Mouse (Mus musculus): ENCODE results near the gene Cgn. TPM values are rescaled to one million over a fixed set of nuclear protein-coding genes. Genes with fewer than 3 reads are reported as not detected.
A peak's percentile ranks its signal among the peaks of the same experiment; 100 is the strongest.

Cgn gene
- total and polyA plus RNA-seq, 3 experiments: 0.25 to 0.50 (median 0.43) TPM

- TF ChIP-seq CTCF (IDR thresholded peaks at IDR 0.05) (no peak), EP300 (IDR thresholded peaks at IDR 0.05; ENCODE audit: insufficient read depth, low read depth, low read length) (no peak)
- no peak overlapping the region for H3K9ac ChIP-seq (ENCODE audit: low read depth, low read length)
- no peak for DNase-seq
- H3K4me1 ChIP-seq (ENCODE audit: control insufficient read depth, insufficient read depth, low read length): peaks cover 2% of the 10 kb centered on the region; the same call in 1 of the 2 replicates
- no peaks in the 10 kb centered on the region for H3K27me3 ChIP-seq (ENCODE audit: control insufficient read depth, insufficient read depth, low read length)
- no peak overlapping the region for H3K27ac ChIP-seq
- intact Hi-C loops (cut with DNase I): no loop called here
- no peak overlapping the region; the same call in 1 of the 2 replicates for H3K4me3 ChIP-seq
- 82% methylated on average over 4 of the region's 4 CpGs for WGBS
- no peaks in the 10 kb centered on the region for H3K36me3 ChIP-seq (ENCODE audit: control insufficient read depth, insufficient read depth, low read length)
- no peaks in the 10 kb centered on the region for H3K79me2 ChIP-seq (replicated peaks; ENCODE audit: control insufficient read depth, insufficient read depth, low read length)
Measured at GRCm38 (mm10) chr3:94822082-94822481, 35.8 kb upstream of the Cgn start.

GRCm38 (mm10) chr3:94821008-94821638 is 34.8 kb upstream of the Cgn start:
- peak; percentile 60 to 67 for DNase-seq
- peak overlapping the region; percentile 77 for H3K4me3 ChIP-seq
- peak overlapping the region; percentile 72 for H3K27ac ChIP-seq
- H3K9ac ChIP-seq (ENCODE audit: low read depth, low read length): peak overlapping the region; percentile 81
- H3K4me1 ChIP-seq (ENCODE audit: control insufficient read depth, insufficient read depth, low read length): peaks cover 2% of the 10 kb centered on the region; the same call in 1 of the 2 replicates
- intact Hi-C loops (cut with DNase I): loop anchor here (1.0 kb wide), 1 partner anchor 16 kb away; the partner anchor contains the start of gene Pogz
- H3K27me3 ChIP-seq (ENCODE audit: control insufficient read depth, insufficient read depth, low read length): no peaks in the 10 kb centered on the region
- WGBS: 3% methylated on average over 31 of the region's 31 CpGs
- TF ChIP-seq CTCF (IDR thresholded peaks at IDR 0.05) (peak; percentile 4; the same call in 1 of the 2 replicates), POLR2A (IDR thresholded peaks at IDR 0.05; ENCODE audit: insufficient read depth, low read depth, low read length) (no peak)
- H3K36me3 ChIP-seq (ENCODE audit: control insufficient read depth, insufficient read depth, low read length): no peaks in the 10 kb centered on the region
- no peaks in the 10 kb centered on the region for H3K79me2 ChIP-seq (replicated peaks; ENCODE audit: control insufficient read depth, insufficient read depth, low read length)

- 69% methylated on average over 24 of the region's 24 CpGs for WGBS
- Histone ChIP-seq H3K27ac (no peak overlapping the region), H3K27me3 (ENCODE audit: control insufficient read depth, insufficient read depth, low read length) (no peaks in the 10 kb centered on the region), H3K36me3 (ENCODE audit: control insufficient read depth, insufficient read depth, low read length) (no peaks in the 10 kb centered on the region), H3K4me1 (ENCODE audit: control insufficient read depth, insufficient read depth, low read length) (peaks cover 2% of the 10 kb centered on the region; the same call in 1 of the 2 replicates), H3K9ac (ENCODE audit: low read depth, low read length) (no peak overlapping the region), H3K79me2 (replicated peaks; ENCODE audit: control insufficient read depth, insufficient read depth, low read length) (no peaks in the 10 kb centered on the region), H3K4me3 (no peak overlapping the region)
- TF ChIP-seq EP300 (IDR thresholded peaks at IDR 0.05; ENCODE audit: insufficient read depth, low read depth, low read length) (no peak), POLR2A (IDR thresholded peaks at IDR 0.05; ENCODE audit: insufficient read depth, low read depth, low read length) (no peak), CTCF (IDR thresholded peaks at IDR 0.05) (no peak)
- DNase-seq: no peak
- intact Hi-C loops (cut with DNase I): no loop called here
Measured at GRCm38 (mm10) chr3:94819452-94820425, 33.4 kb upstream of the Cgn start.

GRCm38 (mm10) chr3:94817731-94818130 is 31.4 kb upstream of the Cgn start:
- WGBS: 84% methylated on average over 2 of the region's 2 CpGs
- TF ChIP-seq POLR2A (IDR thresholded peaks at IDR 0.05; ENCODE audit: insufficient read depth, low read depth, low read length) (no peak), CTCF (IDR thresholded peaks at IDR 0.05) (no peak), EP300 (IDR thresholded peaks at IDR 0.05; ENCODE audit: insufficient read depth, low read depth, low read length) (no peak)
- Histone ChIP-seq H3K4me1 (ENCODE audit: control insufficient read depth, insufficient read depth, low read length) (peaks cover 2% of the 10 kb centered on the region; the same call in 1 of the 2 replicates), H3K27me3 (ENCODE audit: control insufficient read depth, insufficient read depth, low read length) (no peaks in the 10 kb centered on the region), H3K79me2 (replicated peaks; ENCODE audit: control insufficient read depth, insufficient read depth, low read length) (no peaks in the 10 kb centered on the region), H3K4me3 (no peak overlapping the region), H3K9ac (ENCODE audit: low read depth, low read length) (no peak overlapping the region), H3K36me3 (ENCODE audit: control insufficient read depth, insufficient read depth, low read length) (no peaks in the 10 kb centered on the region), H3K27ac (no peak overlapping the region)
- intact Hi-C loops (cut with DNase I): no loop called here
- DNase-seq: no peak

- H3K4me1 ChIP-seq (ENCODE audit: control insufficient read depth, insufficient read depth, low read length): no peaks in the 10 kb centered on the region
- H3K9ac ChIP-seq (ENCODE audit: low read depth, low read length): no peak overlapping the region
- no peak overlapping the region for H3K4me3 ChIP-seq
- H3K36me3 ChIP-seq (ENCODE audit: control insufficient read depth, insufficient read depth, low read length): no peaks in the 10 kb centered on the region
- TF ChIP-seq CTCF (IDR thresholded peaks at IDR 0.05) (no peak), POLR2A (IDR thresholded peaks at IDR 0.05; ENCODE audit: insufficient read depth, low read depth, low read length) (no peak), EP300 (IDR thresholded peaks at IDR 0.05; ENCODE audit: insufficient read depth, low read depth, low read length) (no peak)
- H3K27ac ChIP-seq: no peak overlapping the region
- intact Hi-C loops (cut with DNase I): no loop called here
- no peaks in the 10 kb centered on the region for H3K79me2 ChIP-seq (replicated peaks; ENCODE audit: control insufficient read depth, insufficient read depth, low read length)
- DNase-seq: no peak
- no peaks in the 10 kb centered on the region for H3K27me3 ChIP-seq (ENCODE audit: control insufficient read depth, insufficient read depth, low read length)
Measured at GRCm38 (mm10) chr3:94815603-94816002, 29.3 kb upstream of the Cgn start.

Measured in heart, adult 2 months (tissue).